Comparison of ENCODE assay signal across 12 mouse cellular contexts in genomic region chr15:85609266-85610004, GRCm38 (mm10). TPM values are rescaled to one million over a fixed set of nuclear protein-coding genes. Genes with fewer than 3 reads are reported as not detected.
DNase-seq lines count a peak whose midpoint lies in the region; ATAC-seq lines count a peak whose summit lies in the region.
"Had no signal": no experiment of that assay in that cellular context is flagged by ENCODE, and none has a peak within 500 bp of the region (broad histone marks: within the 10 kb centered on the region; RNA-seq: fewer than 3 reads in every experiment).

No protein-coding gene starts in this region.

- peak; percentile 51 for DNase-seq in cerebellum, adult 9-11 months
- DNase-seq in kidney, postnatal 14 days: peak; percentile 27
- no peak for DNase-seq in kidney, adult 18-20 months
- peak; percentile 18 for DNase-seq in 3T3-L1 (ENCODE audit: low read depth, low spot score)
- peak; percentile 62 for DNase-seq in R1 (ENCODE audit: low read depth, low spot score)
- no peak for DNase-seq in left cerebral cortex, postnatal 14 days (ENCODE audit: low spot score in 2 of 2)
- no peak for DNase-seq in left cerebral cortex, adult 9 months (ENCODE audit: low spot score in 2 of 2)
- DNase-seq: retina, postnatal 1 day; thymus, adult 18-20 months had no signal

- no peak for ATAC-seq in cerebellum, adult (ENCODE audit: insufficient number of reproducible peaks, low FRiP score, low TSS enrichment)

- intact Hi-C loops in left cerebral cortex, postnatal 14 days (cut with DNase I): loop anchor here (2.0 to 5.0 kb wide), 3 partner anchors 48 to 268 kb away; partner anchors contain the start of gene Trmu

RNA-seq across cellular contexts. Expression of gene Wnt7b, which starts 27.2 kb away (rescaled TPM):
- 10 to 100 TPM; 33.8 to 41.3 TPM for total RNA-seq in left cerebral cortex, postnatal 14 days (2021)
- total RNA-seq: common myeloid progenitor, adult 5-6 weeks; hematopoietic stem cell, adult 5-6 weeks had no signal

Comparison
In these comparisons a context has a peak if more than half of its experiments do, and no peak if none do; other contexts are left out.
1. DNase-seq: peak in cerebellum, adult 9-11 months (single experiment), kidney, postnatal 14 days (single experiment), 3T3-L1 (single experiment) and R1 (single experiment); none in kidney, adult 18-20 months (single experiment), left cerebral cortex, postnatal 14 days (0 of 2) and left cerebral cortex, adult 9 months (0 of 2).